Mouse (Mus musculus): ENCODE data around the gene Hacd3.

The Hacd3 gene

GRCm38 (mm10) chr9:64951161-64951657, 70.3 kb downstream of the Hacd3 start, which contains the start of gene Slc24a1:
Gene Slc24a1 (minus strand): TSS chr9:64951607.
- DNase-seq (ENCODE audit: low spot score): no peak

GRCm38 (mm10) chr9:64947483-64948095, 73.9 kb downstream of the Hacd3 start:
- DNase-seq (ENCODE audit: low spot score): no peak

- DNase-seq (ENCODE audit: low spot score): no peak
Observed at GRCm38 (mm10) chr9:64943997-64944396, 77.5 kb downstream of the Hacd3 start.

GRCm38 (mm10) chr9:64941650-64942049, 79.8 kb downstream of the Hacd3 start:
- no peak for DNase-seq (ENCODE audit: low spot score)

- no peak for DNase-seq (ENCODE audit: low spot score)
Observed at GRCm38 (mm10) chr9:64940731-64941346, 80.7 kb downstream of the Hacd3 start.

- DNase-seq (ENCODE audit: low spot score): no peak
Observed at GRCm38 (mm10) chr9:64939790-64940189, 81.7 kb downstream of the Hacd3 start.

- no peak for DNase-seq (ENCODE audit: low spot score)
Observed at GRCm38 (mm10) chr9:64939281-64939680, 82.2 kb downstream of the Hacd3 start.

GRCm38 (mm10) chr9:64938535-64938934, 83.0 kb downstream of the Hacd3 start:
- no peak for DNase-seq (ENCODE audit: low spot score)

- DNase-seq (ENCODE audit: low spot score): no peak
Observed at GRCm38 (mm10) chr9:64937491-64937890, 84.0 kb downstream of the Hacd3 start.

Data from T-cell, adult 2 months (primary cell).